Mouse (Mus musculus) urinary bladder, adult 2 months (tissue): ENCODE data around the gene Ghdc. TPM values are rescaled to one million over a fixed set of nuclear protein-coding genes. Genes with fewer than 3 reads are reported as not detected.

Experiments
- DNase-seq: peaks from one replicate; pipeline ENCODE4 v3.0.0; 2022; ENCODE audit warnings: low spot score
- polyA plus RNA-seq: library from polyadenylated mRNA; depleted of rRNA; stranded (reverse); fragments of >200 nt; gene quantifications from 2 replicates; pipeline ENCODE4 v1.2.3, GENCODE M21; 2012

Ghdc gene
- polyA plus RNA-seq, 1 experiment = 20.5 TPM

DNA sequence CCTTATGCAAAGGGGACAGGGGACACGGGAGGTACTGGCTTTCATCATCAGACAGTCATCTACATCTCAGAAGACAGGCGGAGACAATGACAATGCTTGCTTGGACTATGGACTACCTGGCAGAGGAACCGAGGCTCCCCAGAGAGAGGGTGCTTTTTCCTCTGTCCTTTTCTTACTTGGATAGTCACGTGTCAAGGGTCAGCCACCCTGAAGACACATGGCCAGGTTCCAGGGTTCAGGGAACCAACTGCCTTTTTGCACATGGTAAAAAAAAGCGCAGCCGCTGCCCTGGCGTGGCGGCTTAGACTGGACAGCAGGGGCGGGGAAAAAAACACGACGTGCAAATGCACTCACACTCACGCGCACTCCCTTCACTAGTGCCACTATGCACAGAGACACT lies 11.8 kb upstream of the Ghdc start:
- DNase-seq = no peak

- DNase-seq = no peak
These were observed 11.2 kb upstream of the Ghdc start for GRCm38 (mm10) chr11:100781763-100782475.

- no peak for DNase-seq
These were observed 9.5 kb upstream of the Ghdc start for GRCm38 (mm10) chr11:100780247-100780646.

- no peak for DNase-seq
These were observed 7.3 kb upstream of the Ghdc start for GRCm38 (mm10) chr11:100778069-100778468.

- no peak for DNase-seq
These were observed 5.2 kb upstream of the Ghdc start for GRCm38 (mm10) chr11:100775921-100776320.

DNA sequence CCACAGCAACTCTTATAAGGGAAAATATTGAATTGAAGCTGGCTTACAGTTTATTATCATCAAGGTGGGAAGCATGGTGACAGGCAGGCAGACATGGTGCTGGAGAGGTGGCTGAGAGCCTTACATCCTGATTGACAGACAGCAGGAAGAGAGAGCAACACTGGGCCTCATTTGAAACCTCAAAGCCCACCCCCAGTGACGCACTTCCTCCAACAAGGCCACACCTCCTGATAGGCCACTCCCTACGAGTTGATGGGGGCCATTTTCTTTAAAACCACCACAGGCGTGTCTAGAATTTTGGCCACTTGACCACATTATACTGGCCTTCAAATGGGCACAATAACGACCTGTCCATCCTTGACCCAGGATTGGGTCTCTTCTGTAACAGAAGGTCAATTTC lies 3.5 kb upstream of the Ghdc start:
- DNase-seq = no peak

- DNase-seq = no peak
These were observed 777 bp downstream of the Ghdc start for GRCm38 (mm10) chr11:100769980-100770379.

GRCm38 (mm10) chr11:100767871-100768270 lies 2.9 kb downstream of the Ghdc start:
- DNase-seq = no peak

DNA sequence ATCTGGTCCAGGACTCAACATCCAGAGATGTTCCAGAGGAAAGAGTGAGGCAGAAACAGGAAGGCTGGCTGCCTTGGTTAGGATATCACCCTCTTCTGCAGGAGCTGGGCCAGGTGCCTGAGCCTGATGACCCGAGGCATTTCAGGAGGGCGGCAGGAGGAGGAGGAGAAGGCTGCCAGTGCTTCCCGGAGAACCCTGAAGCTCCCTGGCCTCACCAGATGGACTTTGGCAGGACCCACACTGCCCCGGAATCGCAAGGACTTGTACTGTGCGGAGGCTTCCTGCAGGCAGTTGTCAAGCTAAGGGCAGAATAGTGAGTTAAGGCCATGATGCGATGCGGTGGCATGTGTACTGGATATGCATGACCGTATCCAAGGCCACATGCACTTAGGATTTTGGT lies 4.0 kb downstream of the Ghdc start:
- DNase-seq = no peak

GRCm38 (mm10) chr11:100762831-100763230 lies 7.9 kb downstream of the Ghdc start, which contains the start of gene Hcrt:
TSS of gene Hcrt (minus strand) at chr11:100762931.
- DNase-seq = no peak

- DNase-seq = peak; percentile 71
These were observed 9.2 kb downstream of the Ghdc start for GRCm38 (mm10) chr11:100761547-100762045.

GRCm38 (mm10) chr11:100759611-100760233 lies 11.0 kb downstream of the Ghdc start, which contains the start of gene Kcnh4:
TSS of gene Kcnh4 (minus strand) at chr11:100759942.
- no peak for DNase-seq

GRCm38 (mm10) chr11:100758707-100759610 lies 11.8 kb downstream of the Ghdc start:
- DNase-seq = no peak

DNA sequence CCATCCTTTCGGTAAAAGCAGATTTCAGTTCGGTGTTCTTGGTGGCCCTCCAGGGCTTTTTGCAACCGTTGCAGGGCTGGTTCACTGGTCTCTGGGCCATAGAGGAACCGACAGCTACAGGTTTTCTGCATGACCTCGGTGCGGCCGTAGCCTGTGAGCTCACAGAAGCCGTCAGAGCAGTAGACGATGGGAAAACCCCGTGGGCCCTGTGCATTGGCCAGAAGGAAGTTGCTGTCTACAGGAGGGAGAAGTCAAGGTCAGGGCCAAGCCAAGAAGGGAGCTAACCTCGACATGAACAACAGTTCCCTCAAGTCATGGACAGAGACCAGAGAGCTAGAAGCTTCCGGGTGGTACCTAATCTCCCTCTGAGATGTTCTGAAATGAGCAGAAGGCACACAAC lies 13.2 kb downstream of the Ghdc start:
- no peak for DNase-seq

DNA sequence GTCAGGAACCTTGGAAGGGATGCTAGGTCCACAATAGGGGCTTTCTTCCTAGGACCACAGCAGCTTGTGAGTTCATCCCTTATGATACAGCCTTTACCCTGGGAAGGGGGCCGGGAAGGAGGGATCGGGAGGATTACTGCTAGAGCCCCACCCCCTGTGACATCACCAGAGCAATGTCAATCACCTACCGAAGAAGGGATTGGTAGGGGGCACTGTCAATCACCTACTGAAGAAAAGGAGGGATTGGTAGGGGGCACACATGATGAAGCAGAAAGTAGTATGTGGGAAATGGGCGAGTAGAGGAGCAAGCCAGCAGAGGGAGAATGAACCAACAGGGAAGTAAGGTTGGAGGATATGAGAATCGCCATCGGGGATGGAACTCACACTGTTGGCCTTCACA lies 14.3 kb downstream of the Ghdc start:
- DNase-seq = no peak

GRCm38 (mm10) chr11:100754693-100755057 lies 16.1 kb downstream of the Ghdc start:
- DNase-seq = no peak

- no peak for DNase-seq
These were observed 16.6 kb downstream of the Ghdc start for GRCm38 (mm10) chr11:100754021-100754692.

GRCm38 (mm10) chr11:100752294-100752693 lies 18.5 kb downstream of the Ghdc start:
- DNase-seq = no peak

DNA sequence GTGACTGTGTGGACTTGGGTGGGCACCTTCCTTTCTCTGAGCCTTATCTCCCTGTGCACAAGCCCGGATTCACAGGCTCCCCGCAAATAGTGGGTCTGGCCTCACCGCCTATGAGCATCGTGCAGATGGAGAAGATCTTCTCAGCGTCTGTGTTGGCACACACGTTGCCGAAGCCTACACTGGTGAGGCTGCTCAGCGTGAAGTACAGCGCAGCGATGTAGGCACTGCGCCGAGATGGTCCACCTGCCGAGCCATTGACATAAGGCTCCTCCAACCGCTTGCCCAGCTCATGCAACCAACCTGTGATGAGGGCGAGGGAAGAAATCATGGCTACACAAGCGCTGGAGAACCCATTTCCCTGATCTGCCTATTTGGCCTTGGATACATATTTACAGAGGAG lies 20.6 kb downstream of the Ghdc start:
- no peak for DNase-seq

DNA sequence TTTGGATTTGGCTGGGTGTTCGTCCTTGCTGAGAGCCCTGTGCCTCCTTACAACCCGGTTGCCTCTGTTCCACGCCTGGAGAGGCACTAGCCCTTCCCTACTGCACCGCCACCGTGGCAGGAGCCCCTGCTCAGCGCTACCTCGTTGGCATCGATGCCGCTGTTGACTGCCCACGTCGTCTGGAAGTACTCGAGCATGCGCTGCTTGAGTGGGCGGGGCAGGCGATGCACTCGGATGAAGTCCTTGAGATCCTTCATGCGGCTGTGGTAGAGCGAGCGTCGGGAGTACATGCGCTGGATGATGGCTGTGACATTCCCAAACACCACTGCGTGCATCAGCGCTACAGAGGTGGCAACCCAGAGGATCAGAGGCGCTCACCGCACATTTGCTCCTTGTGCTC lies 21.3 kb downstream of the Ghdc start:
- DNase-seq = no peak

DNA sequence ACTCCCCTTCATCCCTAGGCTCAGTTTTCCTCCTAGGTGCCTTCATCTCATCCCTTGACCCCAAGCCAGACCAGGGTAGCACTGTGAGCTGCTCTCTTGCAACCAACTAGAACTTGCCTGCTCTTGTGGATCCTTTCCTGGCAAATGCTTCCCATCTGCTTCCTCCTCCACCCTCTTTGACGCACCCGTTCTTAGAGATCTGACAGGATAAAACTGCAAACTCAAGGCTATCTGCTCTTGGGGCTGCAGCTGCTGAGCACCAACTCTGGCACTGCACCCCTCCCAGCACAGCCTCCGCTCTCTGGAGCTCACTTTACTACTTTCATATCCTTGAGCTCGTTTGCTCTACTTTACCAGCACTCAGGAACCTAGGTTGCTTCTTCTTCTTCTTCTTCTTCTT lies 22.1 kb downstream of the Ghdc start:
- DNase-seq = no peak

- DNase-seq = no peak
These were observed 23.6 kb downstream of the Ghdc start for GRCm38 (mm10) chr11:100747114-100747513.
